Mouse (Mus musculus) ovary, adult 18-20 months (tissue): ENCODE data around the gene Tbc1d22a.

Experiments
- DNase-seq: peaks from one replicate; pipeline ENCODE4 v3.0.0; 2022; ENCODE audit warnings: low spot score, mixed read lengths

The Tbc1d22a gene

GRCm38 (mm10) chr15:86334745-86335144 lies 120.5 kb downstream of the Tbc1d22a start:
- DNase-seq: no peak

GRCm38 (mm10) chr15:86335781-86336180 lies 121.5 kb downstream of the Tbc1d22a start:
- no peak for DNase-seq

- DNase-seq: no peak
Observed at GRCm38 (mm10) chr15:86337726-86338125, 123.5 kb downstream of the Tbc1d22a start.

- no peak for DNase-seq
Observed at GRCm38 (mm10) chr15:86339736-86340135, 125.5 kb downstream of the Tbc1d22a start.

GRCm38 (mm10) chr15:86340766-86341165 lies 126.5 kb downstream of the Tbc1d22a start:
- DNase-seq: no peak

- DNase-seq: no peak
Observed at GRCm38 (mm10) chr15:86342637-86343375, 128.5 kb downstream of the Tbc1d22a start.

- DNase-seq: no peak
Observed at GRCm38 (mm10) chr15:86344906-86345331, 130.7 kb downstream of the Tbc1d22a start.

GRCm38 (mm10) chr15:86345907-86346306 lies 131.6 kb downstream of the Tbc1d22a start:
- no peak for DNase-seq

GRCm38 (mm10) chr15:86346606-86347005 lies 132.3 kb downstream of the Tbc1d22a start:
- DNase-seq: no peak

- no peak for DNase-seq
Observed at GRCm38 (mm10) chr15:86354932-86355331, 140.7 kb downstream of the Tbc1d22a start.

- DNase-seq: no peak
Observed at GRCm38 (mm10) chr15:86355857-86356256, 141.6 kb downstream of the Tbc1d22a start.

GRCm38 (mm10) chr15:86360376-86360775 lies 146.1 kb downstream of the Tbc1d22a start:
- DNase-seq: no peak

- DNase-seq: no peak
Observed at GRCm38 (mm10) chr15:86362306-86363150, 148.3 kb downstream of the Tbc1d22a start.

GRCm38 (mm10) chr15:86363841-86364295 lies 149.6 kb downstream of the Tbc1d22a start:
- DNase-seq: no peak

- DNase-seq: no peak
Observed at GRCm38 (mm10) chr15:86364948-86365658, 150.8 kb downstream of the Tbc1d22a start.

- DNase-seq: no peak
Observed at GRCm38 (mm10) chr15:86366726-86367125, 152.5 kb downstream of the Tbc1d22a start.

- DNase-seq: no peak
Observed at GRCm38 (mm10) chr15:86367247-86367646, 153.0 kb downstream of the Tbc1d22a start.

GRCm38 (mm10) chr15:86370846-86371245 lies 156.6 kb downstream of the Tbc1d22a start:
- DNase-seq: no peak

GRCm38 (mm10) chr15:86375262-86375661 lies 161.0 kb downstream of the Tbc1d22a start:
- DNase-seq: no peak

- no peak for DNase-seq
Observed at GRCm38 (mm10) chr15:86375860-86376394, 161.7 kb downstream of the Tbc1d22a start.

- no peak for DNase-seq
Observed at GRCm38 (mm10) chr15:86383278-86383677, 169.0 kb downstream of the Tbc1d22a start.

GRCm38 (mm10) chr15:86385436-86385835 lies 171.2 kb downstream of the Tbc1d22a start:
- DNase-seq: no peak
